Mouse (Mus musculus) c-Kit-positive CD71-positive TER-119-positive erythroid progenitor cells, embryonic 14.5 days (primary cell): Measurements from ENCODE around the gene Rgl2.

Experiments
- DNase-seq: peaks from one replicate; pipeline ENCODE4 v3.0.0-alpha.2; 2013; ENCODE audit warnings: low spot score

The Rgl2 gene

GRCm38 (mm10) chr17:33921361-33921760 lies 8.0 kb upstream of the Rgl2 start:
- DNase-seq: no peak

GRCm38 (mm10) chr17:33924577-33925283 lies 4.6 kb upstream of the Rgl2 start:
- peak; percentile 78 for DNase-seq

GRCm38 (mm10) chr17:33925406-33926116 lies 3.8 kb upstream of the Rgl2 start:
- no peak for DNase-seq

GRCm38 (mm10) chr17:33926207-33926932 lies 3.0 kb upstream of the Rgl2 start:
- DNase-seq: no peak

DNA sequence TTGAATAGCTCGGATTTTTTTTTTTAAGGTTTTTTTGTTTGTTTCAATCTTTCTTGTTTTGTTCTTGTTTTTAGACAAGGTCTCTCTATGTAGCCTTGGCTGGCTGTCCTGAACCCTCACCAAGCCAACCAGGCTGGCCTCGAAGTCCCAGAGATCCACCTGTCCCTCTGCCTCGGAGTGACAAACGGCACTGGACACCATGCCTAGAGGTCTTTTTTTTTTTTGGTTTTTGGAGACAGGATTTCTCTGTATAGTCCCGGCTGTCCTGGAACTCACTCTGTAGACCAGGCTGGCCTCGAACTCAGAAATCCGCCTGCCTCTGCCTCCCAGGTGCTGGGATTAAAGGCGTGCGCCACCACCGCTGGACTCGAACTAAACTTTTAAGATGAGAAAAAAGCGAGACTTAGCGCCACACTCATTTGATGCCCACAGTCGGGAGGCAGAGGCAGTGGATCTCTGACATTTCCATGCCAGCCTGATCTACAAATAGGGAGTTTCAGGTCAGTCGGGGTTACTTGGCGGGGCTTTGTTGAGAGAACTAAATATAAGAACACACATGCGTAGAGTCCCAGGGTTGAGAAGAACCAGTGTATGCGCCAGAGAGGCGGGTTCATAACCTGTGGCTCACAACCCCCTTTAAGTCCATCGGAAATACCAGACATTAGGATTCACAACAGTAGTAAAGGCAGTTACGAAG lies 944 bp upstream of the Rgl2 start:
- no peak for DNase-seq

DNA sequence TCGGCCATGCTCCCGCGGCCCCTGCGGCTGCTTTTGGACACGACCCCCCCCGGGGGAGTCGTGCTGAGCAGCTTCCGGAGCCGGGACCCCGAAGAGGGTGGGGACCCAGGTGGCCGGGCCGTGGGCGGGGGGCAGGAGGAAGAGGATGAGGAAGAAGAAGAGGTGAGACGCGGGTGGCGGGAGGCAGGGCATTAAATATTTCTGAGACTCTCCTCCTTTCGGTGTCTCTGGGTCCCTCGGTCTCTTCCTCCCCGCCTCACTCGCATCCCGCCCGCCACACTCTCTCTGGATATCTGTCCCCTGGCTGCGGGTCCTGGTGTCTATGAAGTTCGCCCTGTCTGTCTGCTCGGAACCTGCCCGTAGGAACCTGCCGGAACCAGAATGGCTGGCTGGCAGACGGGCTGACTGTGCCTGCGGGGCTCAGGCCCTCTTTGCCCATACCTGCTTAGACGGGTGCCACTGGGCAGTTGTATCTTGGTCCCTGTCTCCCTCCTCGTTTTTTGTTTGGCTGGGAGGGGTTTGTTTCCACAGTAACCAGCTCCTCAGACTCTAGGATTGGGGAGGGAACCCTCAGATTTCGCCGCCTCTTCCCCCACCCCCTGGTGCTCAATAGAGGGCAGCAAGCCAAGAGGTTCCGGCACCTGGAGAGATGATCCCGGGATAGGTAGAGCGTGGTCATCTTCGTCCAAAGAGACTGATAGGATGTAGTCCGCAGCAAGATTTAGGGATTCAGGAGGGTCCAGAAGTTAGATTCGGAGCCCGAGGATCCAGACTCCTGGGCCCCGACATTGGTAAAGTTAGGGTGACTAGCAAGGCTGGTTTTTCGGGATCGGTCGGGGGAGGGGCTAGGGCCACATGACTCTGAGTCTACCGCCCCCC lies 1.2 kb downstream of the Rgl2 start:
- DNase-seq: no peak

GRCm38 (mm10) chr17:33931159-33931866 lies 2.0 kb downstream of the Rgl2 start:
- no peak for DNase-seq

GRCm38 (mm10) chr17:33931947-33932346 lies 2.6 kb downstream of the Rgl2 start:
- no peak for DNase-seq

GRCm38 (mm10) chr17:33932448-33932847 lies 3.1 kb downstream of the Rgl2 start:
- DNase-seq: no peak

DNA sequence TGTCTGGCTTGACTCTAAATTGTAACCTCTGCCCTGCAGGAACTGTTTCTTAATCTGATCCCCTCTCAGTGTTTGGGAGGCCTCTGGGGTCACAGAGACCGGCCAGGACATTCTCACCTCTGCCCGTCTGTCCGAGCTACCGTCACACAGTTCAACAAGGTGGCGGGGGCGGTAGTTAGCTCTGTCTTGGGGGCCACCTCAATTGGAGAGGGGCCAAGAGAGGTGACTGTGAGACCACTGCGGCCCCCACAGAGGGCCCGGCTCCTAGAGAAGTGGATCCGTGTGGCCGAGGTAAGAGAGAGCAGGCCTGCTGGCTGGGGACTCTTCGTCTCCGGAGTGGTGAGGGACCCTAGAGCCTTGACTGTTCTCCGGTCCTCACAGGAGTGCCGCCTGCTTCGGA lies 3.6 kb downstream of the Rgl2 start:
- DNase-seq: no peak

DNA sequence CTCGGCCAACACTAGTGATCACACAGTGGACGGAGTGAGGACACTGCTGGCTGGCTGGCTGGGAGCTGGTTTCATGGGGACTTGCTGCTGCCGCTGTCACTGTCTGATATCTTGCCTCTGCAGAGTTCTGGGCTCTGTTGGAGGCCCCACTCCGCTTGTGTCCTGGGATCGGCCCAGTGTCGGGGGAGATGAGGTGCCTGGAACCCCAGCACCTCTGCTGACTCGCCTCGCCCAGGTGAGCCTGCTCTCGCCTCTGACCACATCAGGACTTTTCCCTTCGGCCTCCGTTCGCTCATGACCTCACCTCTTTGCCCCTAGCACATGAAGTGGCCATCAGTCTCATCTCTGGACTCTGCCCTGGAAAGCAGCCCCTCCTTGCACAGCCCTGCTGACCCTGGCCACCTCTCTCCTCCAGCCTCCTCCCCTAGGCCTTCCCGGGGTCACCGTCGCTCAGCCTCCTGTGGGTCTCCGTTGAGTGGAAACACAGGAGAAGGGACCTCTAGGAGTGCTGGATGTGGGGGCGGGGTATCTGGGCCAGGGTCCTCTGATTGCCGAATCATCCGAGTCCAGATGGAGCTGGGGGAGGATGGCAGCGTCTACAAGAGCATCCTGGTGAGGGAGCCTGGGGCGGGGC lies 6.2 kb downstream of the Rgl2 start:
- no peak for DNase-seq

DNA sequence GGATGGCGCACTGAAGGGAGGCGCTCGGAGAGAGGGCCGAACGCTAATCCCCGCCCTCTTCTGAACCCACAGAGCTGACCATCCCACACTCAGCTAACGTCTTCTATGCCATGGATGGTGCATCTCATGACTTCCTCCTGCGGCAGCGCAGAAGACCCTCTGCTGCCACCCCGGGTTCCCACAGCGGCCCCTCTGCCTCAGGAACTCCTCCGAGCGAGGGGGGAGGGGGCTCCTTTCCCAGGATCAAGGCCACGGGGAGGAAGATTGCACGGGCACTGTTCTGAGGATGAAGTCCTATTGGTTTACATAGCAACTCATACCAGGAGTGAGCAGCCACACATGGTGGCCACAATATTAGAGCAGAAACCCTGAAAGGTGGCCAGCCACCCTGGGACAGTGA lies 7.7 kb downstream of the Rgl2 start:
- DNase-seq: no peak

DNA sequence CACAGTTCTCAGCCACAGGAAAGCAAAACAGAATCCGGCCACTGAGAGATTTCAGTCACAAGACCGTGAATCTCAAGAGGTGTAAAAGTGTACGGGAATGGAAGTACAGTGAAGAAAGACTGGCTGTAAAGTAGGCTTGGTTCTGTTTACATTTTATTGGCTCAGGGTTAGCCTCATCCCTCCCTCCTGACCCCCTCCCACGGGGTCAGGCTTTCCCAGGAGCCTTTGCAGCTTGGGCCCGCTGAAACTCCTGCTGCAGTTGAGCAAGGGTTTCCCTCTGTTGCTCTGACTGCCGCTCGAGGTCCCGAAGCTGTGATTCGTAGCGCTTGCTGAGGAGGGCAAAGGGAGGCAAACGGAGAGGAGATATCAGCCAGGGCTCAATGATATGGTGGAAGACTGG lies 9.4 kb downstream of the Rgl2 start:
- no peak for DNase-seq

GRCm38 (mm10) chr17:33940206-33940805 lies 11.0 kb downstream of the Rgl2 start, which contains the start of the genes Pfdn6 and Wdr46:
TSS of gene Pfdn6 (minus strand) at chr17:33940343.
TSS of gene Wdr46 (plus strand) at chr17:33940660.
- DNase-seq: peak; percentile 89

DNA sequence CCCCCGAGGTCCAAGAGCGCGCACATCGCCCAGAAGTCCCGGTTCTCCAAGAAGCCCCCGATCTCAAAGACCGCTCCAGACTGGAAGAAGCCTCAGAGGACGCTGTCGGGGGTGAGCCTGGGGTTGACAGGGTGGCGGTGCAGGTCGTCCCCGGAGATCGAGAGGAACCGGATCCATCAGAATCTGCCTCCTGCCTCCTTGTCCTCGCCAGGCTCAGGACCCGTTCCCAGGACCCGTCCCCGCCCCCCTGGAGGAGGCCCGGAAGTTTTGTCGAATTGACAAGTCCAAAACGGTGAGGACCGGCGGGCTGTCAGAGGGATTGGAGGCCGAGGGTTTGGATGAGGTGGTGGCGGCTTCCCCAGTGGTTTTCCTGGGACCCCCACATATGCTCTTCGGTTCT lies 11.6 kb downstream of the Rgl2 start:
- DNase-seq: no peak

DNA sequence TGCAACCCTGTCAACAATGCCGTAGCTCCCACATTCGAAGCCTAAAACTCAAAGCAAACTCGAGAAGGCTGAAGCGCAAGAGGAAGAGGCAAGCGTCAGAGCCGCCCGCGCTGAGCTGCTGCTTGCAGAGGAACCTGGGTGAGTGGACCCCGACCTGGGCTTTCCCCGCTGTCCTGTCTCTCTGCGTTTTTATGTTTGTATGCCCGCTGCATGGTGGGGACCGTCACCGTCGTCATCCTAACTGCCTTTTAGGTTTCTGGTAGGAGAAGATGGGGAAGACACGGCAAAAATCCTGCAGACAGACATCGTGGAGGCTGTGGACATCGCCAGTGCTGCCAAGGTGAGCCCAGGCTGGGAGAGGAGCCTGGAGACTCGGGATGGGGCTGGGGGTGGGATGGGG lies 12.0 kb downstream of the Rgl2 start:
- DNase-seq: no peak

DNA sequence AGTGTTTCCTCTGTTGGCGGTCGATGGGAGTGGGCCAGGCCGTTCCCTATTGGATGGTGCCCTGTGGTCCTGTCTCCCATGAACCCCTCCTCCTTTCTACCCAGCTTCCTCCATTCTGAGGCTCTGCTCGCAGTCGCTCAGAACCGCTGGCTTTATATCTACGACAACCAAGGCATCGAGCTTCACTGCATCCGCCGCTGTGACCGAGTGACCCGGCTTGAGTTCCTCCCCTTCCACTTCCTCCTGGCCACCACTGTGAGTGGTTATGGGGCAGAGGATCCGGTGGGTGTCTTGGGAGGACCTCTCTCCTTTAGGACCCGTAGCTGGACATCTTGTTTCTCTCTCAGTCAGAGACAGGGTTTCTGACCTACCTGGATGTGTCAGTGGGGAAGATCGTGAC lies 14.1 kb downstream of the Rgl2 start:
- no peak for DNase-seq

- no peak for DNase-seq
These were observed 18.2 kb downstream of the Rgl2 start for GRCm38 (mm10) chr17:33947430-33948089.
